Mouse (Mus musculus) stomach, embryonic 16.5 days (tissue): ENCODE measurements around the gene Gpr107. TPM values are rescaled to one million over a fixed set of nuclear protein-coding genes. Genes with fewer than 3 reads are reported as not detected.
A peak's percentile ranks its signal among the peaks of the same experiment; 100 is the strongest.

Experiments
- ATAC-seq: fragments of 200-750 bp; cut with Nextera tagmentation; 2 replicates; pipeline ENCODE4 v1.8.0; 2017; ENCODE audit warnings: moderate number of reproducible peaks, moderate TSS enrichment; ENCODE audit not compliant: insufficient read depth, low FRiP score
- H3K27ac ChIP-seq: fragments of 300-500 bp; sonication (generic); 2 replicates; pipeline ENCODE4 v1.5.1; 2014; ENCODE audit warnings: low read length
- H3K27me3 ChIP-seq: fragments of 300-500 bp; sonication (generic); 2 replicates; pipeline ENCODE4 v1.6.1; 2014; ENCODE audit warnings: low read length, control low read depth, mixed read lengths; ENCODE audit not compliant: control insufficient read depth, insufficient read depth
- H3K36me3 ChIP-seq: fragments of 300-500 bp; sonication (generic); 2 replicates; pipeline ENCODE4 v1.6.1; 2014; ENCODE audit warnings: low read length; ENCODE audit not compliant: control insufficient read depth, insufficient read depth
- H3K4me1 ChIP-seq: fragments of 300-500 bp; sonication (generic); 2 replicates; pipeline ENCODE4 v1.6.1; 2014; ENCODE audit warnings: low read length, control low read depth, mixed read lengths; ENCODE audit not compliant: control insufficient read depth, insufficient read depth
- H3K4me2 ChIP-seq: fragments of 300-500 bp; sonication (generic); 2 replicates; pipeline ENCODE4 v1.6.1; 2014; ENCODE audit warnings: low read depth, low read length, mixed read lengths
- H3K4me3 ChIP-seq: fragments of 300-500 bp; sonication (generic); replicated peaks from 2 replicates; pipeline ENCODE4 v1.5.1; 2014; ENCODE audit warnings: mild to moderate bottlenecking, low read length
- H3K9ac ChIP-seq: fragments of 300-500 bp; sonication (generic); 2 replicates; pipeline ENCODE4 v1.6.1; 2014; ENCODE audit warnings: low read length
- H3K9me3 ChIP-seq: fragments of 300-500 bp; sonication (generic); replicated peaks from 2 replicates; pipeline ENCODE4 v1.6.1; 2016; ENCODE audit warnings: low read length, control low read depth; ENCODE audit not compliant: control insufficient read depth
- WGBS: fragments of 180-500 bp; shearing (Covaris S2); extraction: QIAGEN DNeasy Blood & Tissue Kit; methylation state at CpG from one replicate; pipeline ENCODE4 v1.1.7; 2014; 5-methylcytosine and 5-hydroxymethylcytosine counted together
- polyA plus RNA-seq: library from polyadenylated mRNA; unstranded; fragments of >200 nt; fragmentation: Nextera tagmentation; extraction: Ambion mirVana; gene quantifications from 2 replicates; pipeline ENCODE4 v1.2.1, GENCODE M21; 2015

The Gpr107 gene
- polyA plus RNA-seq: 34.8 and 39.3 TPM in 2 replicates

DNA sequence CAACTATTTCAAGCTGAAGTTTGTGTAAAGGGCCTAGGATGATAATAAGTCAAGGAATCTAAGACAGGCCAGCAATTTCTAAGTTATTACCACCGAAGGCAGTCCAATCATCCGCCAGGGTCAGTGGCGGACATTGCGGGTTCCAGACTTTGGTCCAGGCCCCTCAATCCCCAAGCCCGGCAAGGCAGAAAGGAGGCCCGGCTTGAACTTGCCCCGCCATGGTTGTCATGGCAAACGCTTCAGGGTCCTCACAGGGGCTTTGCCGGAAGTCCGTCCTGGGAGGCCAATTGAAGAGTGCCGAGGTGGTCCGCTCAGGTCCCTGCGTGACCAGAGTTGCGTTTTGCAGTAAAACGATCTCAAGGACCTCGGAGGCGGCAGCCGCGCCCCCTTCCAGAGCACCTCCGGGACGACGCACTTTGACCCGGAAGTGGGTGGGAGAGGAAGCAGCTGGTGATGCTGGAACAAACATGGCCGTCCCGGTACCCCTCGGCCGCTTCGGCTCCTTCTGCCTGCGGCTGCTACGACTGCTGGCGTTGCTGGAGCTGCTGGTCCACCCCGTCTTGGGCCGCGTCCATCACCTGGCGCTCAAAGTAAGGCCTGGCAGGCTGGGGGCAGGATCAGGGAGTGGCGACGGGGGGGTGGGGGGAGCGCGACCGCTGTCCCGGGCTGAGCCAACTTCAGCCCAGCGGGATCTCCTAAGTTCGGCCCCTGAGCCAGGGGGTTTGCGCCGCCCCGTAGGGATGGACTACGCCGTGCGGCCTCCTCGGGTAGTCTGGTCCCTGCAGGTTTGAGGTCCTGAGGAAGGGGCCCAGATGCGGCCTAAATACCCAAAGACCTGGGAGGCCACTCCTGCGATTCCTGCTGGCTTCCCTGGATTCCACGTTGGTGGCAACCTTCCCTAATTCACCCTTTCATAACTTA, at the start of gene Gpr107:
Gene Gpr107 (plus strand): TSS at position 425 of the 921 bp plus-strand sequence.
- Histone ChIP-seq H3K9me3 (0 out of 2 replicates have a peak, but pooled peaks cover 2% of the 10 kb centered on the region), H3K36me3 (peaks cover 9% of the 10 kb centered on the region; the same call in 1 of the 2 replicates), H3K4me3 (peak within 1 kb of the TSS; percentile 74), H3K4me2 (peak within 1 kb of the TSS; percentile 72), H3K9ac (peak within 1 kb of the TSS; percentile 83), H3K27ac (peak within 1 kb of the TSS; percentile 61), H3K4me1 (peaks cover 12% of the 10 kb centered on the region; the same call in 1 of the 2 replicates), H3K27me3 (no peaks in the 10 kb centered on the region)
- peak; percentile 90 for ATAC-seq
- under 1% methylated on average over 53 of the region's 53 CpGs for WGBS

DNA sequence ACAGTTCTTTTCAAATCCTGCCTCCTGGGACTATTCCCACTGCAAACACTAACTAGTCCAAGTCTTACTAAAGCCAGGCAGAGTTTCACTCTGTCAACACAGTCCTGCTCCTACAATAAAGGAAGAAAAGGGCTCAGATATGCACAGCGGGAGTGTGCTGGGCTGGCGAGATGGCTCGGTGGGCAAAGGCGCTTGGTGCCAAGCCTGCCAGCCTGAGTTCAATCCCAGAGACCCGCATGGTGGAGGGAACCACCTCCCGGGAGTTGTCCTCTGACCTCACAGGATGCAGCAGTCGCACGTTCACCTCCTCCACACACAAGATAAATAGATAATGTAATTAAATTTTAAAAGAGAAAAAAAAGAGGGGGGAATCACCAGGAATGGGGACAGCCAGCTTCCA, 48.8 kb upstream of the Gpr107 start:
- no peak overlapping the region for H3K9ac ChIP-seq
- no peak overlapping the region for H3K27ac ChIP-seq
- H3K36me3 ChIP-seq: peaks cover 6% of the 10 kb centered on the region; the same call in 1 of the 2 replicates
- no peak overlapping the region for H3K4me2 ChIP-seq
- H3K27me3 ChIP-seq: no peaks in the 10 kb centered on the region
- ATAC-seq: no peak
- H3K4me3 ChIP-seq: no peak overlapping the region
- peaks cover 18% of the 10 kb centered on the region for H3K4me1 ChIP-seq
- 67% methylated on average over 8 of the region's 8 CpGs for WGBS
- no peaks in the 10 kb centered on the region for H3K9me3 ChIP-seq

GRCm38 (mm10) chr2:31105279-31105678, 46.8 kb upstream of the Gpr107 start:
- Histone ChIP-seq H3K27ac (peak overlapping the region; percentile 85), H3K36me3 (0 out of 2 replicates have a peak, but pooled peaks cover under 1% of the 10 kb centered on the region), H3K27me3 (no peaks in the 10 kb centered on the region), H3K4me3 (no peak overlapping the region), H3K4me2 (no peak overlapping the region), H3K9ac (no peak overlapping the region; the same call in 1 of the 2 replicates), H3K4me1 (peaks cover 18% of the 10 kb centered on the region), H3K9me3 (no peaks in the 10 kb centered on the region)
- WGBS: 50% methylated on average over 3 of the region's 3 CpGs
- peak; percentile 73; the same call in 1 of the 2 replicates for ATAC-seq

DNA sequence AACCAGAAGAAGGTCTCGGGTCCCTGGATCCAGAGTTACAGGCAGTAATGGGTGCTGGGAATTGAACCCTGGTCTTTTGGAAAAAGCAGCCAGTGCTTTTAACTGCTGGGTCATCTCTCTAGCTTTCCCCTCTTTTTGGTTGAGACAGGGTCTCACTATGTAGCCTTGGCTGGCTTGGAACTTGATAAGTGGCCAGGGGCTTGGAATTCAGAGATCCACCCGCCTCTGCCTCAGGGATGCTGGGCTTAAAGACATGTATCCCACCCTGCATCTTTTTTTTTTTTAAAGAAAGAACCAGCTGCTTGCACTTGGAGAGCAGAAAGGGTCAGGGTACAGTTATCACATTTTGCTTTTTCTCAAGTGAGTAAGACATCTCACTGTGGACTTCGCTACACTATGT, 46.1 kb upstream of the Gpr107 start:
- 84% methylated on average over 3 of the region's 3 CpGs for WGBS
- H3K4me2 ChIP-seq: no peak overlapping the region
- no peaks in the 10 kb centered on the region for H3K36me3 ChIP-seq
- no peak overlapping the region for H3K4me3 ChIP-seq
- H3K9me3 ChIP-seq: no peaks in the 10 kb centered on the region
- H3K9ac ChIP-seq: no peak overlapping the region
- no peak for ATAC-seq
- peak overlapping the region; percentile 85 for H3K27ac ChIP-seq
- no peaks in the 10 kb centered on the region for H3K27me3 ChIP-seq
- peaks cover 16% of the 10 kb centered on the region for H3K4me1 ChIP-seq

DNA sequence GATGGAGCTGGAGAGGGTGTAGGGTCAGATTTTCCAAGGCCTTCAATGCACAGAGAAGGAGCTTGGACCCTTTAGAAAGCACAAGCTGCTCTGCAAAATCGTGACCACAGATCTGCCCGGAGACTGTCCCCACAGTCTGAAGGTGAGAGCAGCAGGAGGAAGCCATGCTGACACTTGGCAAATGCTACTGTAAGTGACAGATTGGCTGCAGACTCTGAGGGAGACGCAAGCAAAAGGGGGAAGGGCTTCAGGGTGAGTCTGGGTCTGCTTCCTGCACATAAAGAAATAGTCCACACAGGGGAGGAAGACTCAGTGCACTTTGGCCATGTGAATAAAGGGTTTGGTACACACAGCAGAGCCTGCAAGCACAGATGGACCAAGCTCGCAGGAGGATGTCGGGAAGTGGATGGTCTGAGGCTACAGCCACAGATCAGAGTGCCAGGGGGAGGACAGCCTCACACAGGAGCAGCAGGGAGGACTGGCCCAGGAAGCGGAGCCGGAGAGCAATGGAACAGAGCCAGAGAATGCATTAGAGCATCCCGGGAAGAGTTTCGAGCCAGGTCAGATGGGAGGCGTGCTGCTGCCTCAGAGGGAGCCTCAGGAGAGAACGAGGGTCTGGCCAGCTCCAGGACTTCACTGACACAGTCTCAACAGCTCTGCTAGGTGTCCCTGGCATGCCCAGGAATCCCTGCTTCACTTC, 45.3 kb upstream of the Gpr107 start:
- ATAC-seq: peak; percentile 72
- H3K4me2 ChIP-seq: peak overlapping the region; percentile 16; the same call in 1 of the 2 replicates
- H3K4me1 ChIP-seq: peaks cover 14% of the 10 kb centered on the region
- no peaks in the 10 kb centered on the region for H3K9me3 ChIP-seq
- H3K36me3 ChIP-seq: no peaks in the 10 kb centered on the region
- H3K9ac ChIP-seq: peak overlapping the region; percentile 44
- WGBS: 27% methylated on average over 11 of the region's 11 CpGs
- H3K27ac ChIP-seq: peak overlapping the region; percentile 85
- no peaks in the 10 kb centered on the region for H3K27me3 ChIP-seq
- H3K4me3 ChIP-seq: no peak overlapping the region

GRCm38 (mm10) chr2:31108186-31108585, 43.9 kb upstream of the Gpr107 start:
- no peaks in the 10 kb centered on the region for H3K27me3 ChIP-seq
- H3K4me2 ChIP-seq: no peak overlapping the region
- peaks cover 14% of the 10 kb centered on the region for H3K4me1 ChIP-seq
- peak overlapping the region; percentile 85 for H3K27ac ChIP-seq
- no peaks in the 10 kb centered on the region for H3K36me3 ChIP-seq
- WGBS: 64% methylated on average over 6 of the region's 6 CpGs
- H3K9ac ChIP-seq: no peak overlapping the region
- no peaks in the 10 kb centered on the region for H3K9me3 ChIP-seq
- no peak for ATAC-seq
- H3K4me3 ChIP-seq: no peak overlapping the region

DNA sequence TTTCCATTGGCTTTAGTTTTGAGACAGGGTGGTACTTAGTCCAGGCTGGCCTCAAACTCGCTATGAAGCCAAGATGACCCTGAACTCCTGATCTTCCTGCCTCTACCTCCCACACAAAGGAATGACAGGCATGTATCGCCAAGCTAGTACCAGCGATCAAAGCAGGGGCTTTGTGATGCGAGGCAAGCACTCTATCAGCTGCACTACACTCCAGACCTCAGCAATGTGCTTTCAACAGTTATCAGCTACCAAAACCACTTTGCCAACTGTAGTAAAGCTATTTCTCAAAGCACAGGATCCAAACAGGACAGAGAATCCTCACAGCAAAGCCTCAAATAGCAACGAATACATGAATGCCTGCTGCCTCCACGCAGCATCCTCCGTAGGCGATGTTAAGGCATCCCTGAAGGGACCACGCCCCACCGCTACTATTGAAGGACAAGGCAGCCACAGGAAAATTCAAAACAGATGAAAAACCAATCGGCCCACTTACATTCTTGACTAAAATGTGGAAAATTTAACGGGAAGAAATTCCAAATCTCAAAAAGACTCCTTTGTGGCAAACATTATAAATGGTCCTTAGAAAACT, 42.1 kb upstream of the Gpr107 start:
- Histone ChIP-seq H3K4me1 (peaks cover 16% of the 10 kb centered on the region), H3K4me3 (no peak overlapping the region), H3K36me3 (no peaks in the 10 kb centered on the region), H3K9ac (no peak overlapping the region), H3K9me3 (0 out of 2 replicates have a peak, but pooled peaks cover 3% of the 10 kb centered on the region), H3K27me3 (no peaks in the 10 kb centered on the region), H3K4me2 (no peak overlapping the region), H3K27ac (no peak overlapping the region)
- 71% methylated on average over 12 of the region's 12 CpGs for WGBS
- ATAC-seq: no peak

- Histone ChIP-seq H3K27me3 (no peaks in the 10 kb centered on the region), H3K36me3 (no peaks in the 10 kb centered on the region), H3K4me3 (no peak overlapping the region), H3K9ac (no peak overlapping the region), H3K4me2 (no peak overlapping the region), H3K4me1 (peaks cover 24% of the 10 kb centered on the region), H3K27ac (no peak overlapping the region), H3K9me3 (0 out of 2 replicates have a peak, but pooled peaks cover 3% of the 10 kb centered on the region)
- WGBS: 67% methylated on average over 6 of the region's 6 CpGs
- no peak for ATAC-seq
Measured at GRCm38 (mm10) chr2:31111685-31112084, 40.4 kb upstream of the Gpr107 start.
